Mouse (Mus musculus) hindlimb bud, embryonic 11.5 days (tissue): ENCODE data around the gene Ltv1.

Experiments
- DNase-seq: peaks from one replicate; pipeline ENCODE4 v3.0.0-alpha.2; 2012; ENCODE audit warnings: low read depth, low spot score; ENCODE audit errors: extremely low spot score

Ltv1 gene

DNA sequence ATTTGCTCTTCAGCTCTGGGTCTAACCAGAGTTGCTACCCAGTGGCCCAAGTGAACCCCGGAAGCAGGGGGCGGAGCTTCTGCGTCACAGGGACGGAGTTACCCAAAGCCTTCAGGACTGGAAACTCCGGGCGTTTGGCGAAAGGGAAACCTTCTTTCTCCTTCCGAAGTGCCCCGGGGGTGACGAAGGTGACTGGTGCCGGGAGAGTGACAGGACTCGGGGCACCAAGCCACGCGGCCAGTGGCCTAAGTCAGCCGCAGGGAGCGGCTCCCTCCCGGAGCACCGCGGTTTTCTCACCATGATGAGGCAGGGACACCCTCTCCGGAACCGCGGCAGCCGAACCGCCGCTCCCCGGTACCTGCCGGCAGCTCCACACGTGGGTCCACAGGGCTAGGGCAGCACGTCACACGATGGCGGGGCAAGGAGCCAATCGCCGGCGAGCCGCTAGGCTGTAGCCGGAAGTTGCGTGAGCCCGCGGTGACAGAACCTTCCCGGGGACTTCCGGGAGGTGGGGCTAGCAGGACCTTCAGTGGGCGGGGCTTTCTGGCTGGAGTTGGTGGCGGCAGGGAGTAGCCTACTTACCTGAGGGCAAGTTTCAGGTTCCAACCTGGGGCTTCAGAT lies at the start of gene Ltv1:
Gene Ltv1 (minus strand): TSS at position 438 of the 621 bp plus-strand sequence.
- DNase-seq: peak; percentile 63

GRCm38 (mm10) chr10:13240431-13240830 lies 47.5 kb upstream of the Ltv1 start:
- no peak for DNase-seq

GRCm38 (mm10) chr10:13238188-13238587 lies 45.2 kb upstream of the Ltv1 start:
- DNase-seq: no peak

GRCm38 (mm10) chr10:13236866-13237265 lies 43.9 kb upstream of the Ltv1 start:
- no peak for DNase-seq

DNA sequence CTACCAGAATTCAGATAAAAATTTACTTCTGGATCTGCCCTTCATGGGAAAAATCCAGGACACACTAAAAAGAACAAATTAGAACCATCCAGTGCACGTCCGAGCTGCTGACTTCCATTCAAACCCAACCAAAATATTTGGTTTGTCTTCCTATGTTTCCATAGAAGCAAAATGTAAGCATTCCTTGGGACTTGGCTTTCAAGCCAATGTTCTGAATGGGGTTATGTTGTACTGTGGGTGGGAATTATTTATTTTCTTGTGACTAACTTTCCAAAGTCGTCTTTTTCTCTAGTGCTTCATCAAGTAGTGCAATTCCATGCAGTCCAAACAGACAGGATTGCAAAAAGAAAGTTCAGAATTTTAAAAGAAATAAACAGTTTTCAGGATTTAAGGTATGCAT lies 41.5 kb upstream of the Ltv1 start:
- DNase-seq: no peak

- no peak for DNase-seq
Observed at GRCm38 (mm10) chr10:13233941-13234340, 41.0 kb upstream of the Ltv1 start.

- DNase-seq: no peak
Observed at GRCm38 (mm10) chr10:13233143-13233622, 40.2 kb upstream of the Ltv1 start.

- no peak for DNase-seq
Observed at GRCm38 (mm10) chr10:13232443-13233142, 39.6 kb upstream of the Ltv1 start.

- no peak for DNase-seq
Observed at GRCm38 (mm10) chr10:13230716-13231115, 37.7 kb upstream of the Ltv1 start.

DNA sequence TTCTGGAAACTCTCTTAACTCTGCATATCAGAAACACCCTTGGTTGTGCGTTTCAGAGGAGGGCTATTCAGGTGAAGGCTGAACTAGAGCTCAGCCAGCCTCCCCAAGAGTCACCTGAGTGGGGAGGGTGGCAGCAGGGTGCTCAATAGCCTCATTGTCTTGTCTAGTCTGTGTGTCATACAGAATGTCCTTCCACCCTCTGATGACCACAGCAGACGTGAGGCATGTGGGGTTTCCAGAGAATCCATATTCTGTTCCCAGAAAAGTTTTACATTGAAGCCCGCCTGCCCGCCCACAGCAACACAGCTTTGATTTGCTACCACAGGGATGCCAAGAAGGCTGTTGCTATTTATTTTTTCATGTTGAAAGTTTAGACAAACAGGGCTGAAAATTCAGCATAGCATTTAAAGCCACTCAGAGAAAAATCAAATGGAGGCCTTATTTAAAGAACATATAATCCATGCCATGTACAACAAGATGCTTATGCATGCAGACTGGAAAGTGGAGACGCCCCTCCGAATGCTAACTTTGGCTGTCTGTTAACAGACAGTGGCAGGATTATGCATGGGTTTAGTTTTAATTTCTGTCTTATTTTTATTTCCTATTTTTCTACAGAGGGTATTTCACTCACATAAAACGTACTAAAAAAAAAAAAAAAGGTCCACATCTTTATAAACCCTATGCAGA lies 32.6 kb upstream of the Ltv1 start:
- no peak for DNase-seq

- DNase-seq: no peak
Observed at GRCm38 (mm10) chr10:13222135-13222534, 29.2 kb upstream of the Ltv1 start.

DNA sequence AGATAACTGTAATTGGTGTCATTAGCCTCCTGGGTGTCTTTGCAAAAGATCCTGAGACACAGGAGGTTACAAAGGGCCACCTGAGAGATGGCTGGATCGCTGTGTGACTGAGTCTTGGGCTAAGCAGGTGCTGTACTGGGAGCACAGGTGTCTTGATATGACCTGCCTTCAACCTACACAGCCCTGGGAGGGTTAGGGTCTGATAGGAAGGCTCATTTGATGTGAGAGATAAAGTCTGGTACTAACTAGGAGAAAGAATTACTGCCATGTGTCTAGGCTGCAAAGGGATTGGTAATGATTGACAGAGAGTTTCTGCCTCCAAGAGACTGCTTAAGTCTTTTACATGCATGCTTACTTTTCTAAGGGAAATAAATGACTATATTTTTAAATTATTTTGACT lies 27.1 kb upstream of the Ltv1 start:
- no peak for DNase-seq

GRCm38 (mm10) chr10:13213956-13214355 lies 21.0 kb upstream of the Ltv1 start:
- no peak for DNase-seq

DNA sequence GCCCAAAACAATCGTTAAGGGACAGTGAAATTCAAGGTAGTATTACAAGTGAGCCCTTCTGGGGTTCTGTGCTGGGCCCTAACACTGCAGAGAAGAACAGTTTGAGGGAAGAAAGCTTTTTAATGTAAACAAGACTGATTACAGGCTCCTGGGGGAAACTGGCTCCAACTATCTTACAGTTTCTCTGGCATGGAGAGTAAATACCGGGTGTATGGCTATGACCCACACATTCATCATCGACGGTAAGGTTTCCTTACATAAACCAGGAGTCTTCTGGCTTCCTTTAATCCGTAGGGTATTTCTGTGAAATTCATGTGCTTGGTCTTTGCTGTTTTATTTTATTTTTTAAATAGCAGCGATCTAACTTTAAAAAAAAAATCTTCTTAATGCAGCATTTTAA lies 19.9 kb upstream of the Ltv1 start:
- no peak for DNase-seq

DNA sequence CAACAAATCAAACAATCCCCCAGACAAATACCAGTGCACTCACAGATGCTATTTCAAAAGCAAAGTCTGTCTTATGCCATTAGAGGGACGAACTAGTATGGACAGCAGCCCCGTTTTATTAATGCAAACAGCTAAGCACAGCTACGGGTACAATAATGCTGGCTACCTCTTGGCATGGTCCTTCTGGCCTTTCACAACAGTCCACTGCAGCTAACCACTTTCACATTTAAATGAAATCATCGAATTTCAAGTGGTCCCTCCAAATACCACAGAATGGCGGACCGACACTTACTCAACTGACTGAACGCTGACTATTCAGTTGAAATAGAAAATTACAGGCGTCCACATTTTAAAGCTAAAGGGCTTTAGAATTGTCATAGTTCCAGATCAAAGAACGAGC lies 19.4 kb upstream of the Ltv1 start:
- no peak for DNase-seq

DNA sequence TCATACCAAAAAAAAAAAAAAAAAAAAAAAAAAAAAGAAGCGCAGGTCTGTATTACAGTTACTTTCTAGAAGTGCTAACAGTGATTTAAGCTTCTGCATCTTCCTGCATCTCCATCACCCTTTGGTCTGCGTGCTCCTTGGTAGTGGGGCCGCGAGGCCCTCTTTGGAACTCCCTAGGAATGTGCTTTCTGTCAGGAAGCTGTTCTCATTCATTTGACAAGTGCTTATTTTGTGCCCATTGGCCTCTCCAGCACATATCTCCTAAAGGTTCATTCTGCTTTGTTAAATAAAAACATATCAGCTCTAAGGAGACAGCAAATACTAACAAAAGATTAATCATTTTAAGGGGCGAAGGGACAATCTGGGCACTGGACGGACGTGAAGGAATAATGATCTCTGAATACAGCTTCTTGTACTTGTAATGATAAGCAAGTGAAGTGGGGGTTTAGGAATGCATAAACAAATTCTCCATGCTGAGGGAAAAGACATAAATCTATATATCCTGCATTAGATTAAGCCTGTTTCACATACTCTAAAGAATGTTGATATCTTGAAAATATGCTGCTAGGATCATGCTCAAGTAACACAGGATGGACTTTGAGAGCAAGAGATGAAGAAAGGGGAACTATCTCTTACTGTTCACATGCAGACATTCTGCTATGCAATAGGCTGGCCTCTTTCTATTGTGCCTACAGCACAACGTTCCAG lies 17.1 kb upstream of the Ltv1 start:
- DNase-seq: no peak

DNA sequence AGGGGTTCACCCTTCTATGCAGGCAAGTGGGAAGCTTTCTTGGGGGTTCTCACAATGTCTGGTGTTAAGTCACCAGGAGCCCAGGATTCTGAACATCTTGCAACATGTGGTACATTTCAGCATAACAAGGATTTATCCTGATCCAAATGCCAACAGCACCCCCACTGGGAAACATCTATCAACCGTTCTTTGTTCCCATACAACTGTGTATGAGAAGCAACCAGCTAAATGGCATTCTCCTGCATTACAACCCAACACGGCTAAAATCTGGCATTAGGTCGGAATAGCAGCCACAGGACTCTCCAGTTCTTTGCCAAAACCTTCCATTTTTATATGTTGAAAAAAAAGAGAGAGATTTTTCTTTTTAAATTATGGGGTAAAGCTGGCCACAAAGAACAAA lies 16.5 kb upstream of the Ltv1 start:
- DNase-seq: no peak

DNA sequence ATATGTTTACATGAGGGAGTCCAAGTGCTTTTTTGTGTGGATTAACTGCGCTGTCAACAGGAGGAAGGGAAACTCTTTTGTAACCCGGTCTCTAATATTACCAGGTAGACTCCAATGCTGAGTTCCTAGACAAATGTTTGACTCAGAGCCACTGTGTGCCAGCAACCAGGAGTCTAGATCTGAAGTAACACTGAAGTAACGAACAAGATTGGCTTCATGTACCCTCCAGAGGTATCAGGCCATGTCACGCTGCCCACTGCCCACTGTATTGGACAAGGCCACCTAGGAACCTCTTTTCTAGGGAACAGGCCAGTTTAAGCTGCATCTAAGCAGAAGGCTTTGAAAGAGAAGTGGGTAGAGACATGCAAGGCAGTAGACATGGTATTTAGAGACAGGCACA lies 16.1 kb upstream of the Ltv1 start:
- DNase-seq: no peak

DNA sequence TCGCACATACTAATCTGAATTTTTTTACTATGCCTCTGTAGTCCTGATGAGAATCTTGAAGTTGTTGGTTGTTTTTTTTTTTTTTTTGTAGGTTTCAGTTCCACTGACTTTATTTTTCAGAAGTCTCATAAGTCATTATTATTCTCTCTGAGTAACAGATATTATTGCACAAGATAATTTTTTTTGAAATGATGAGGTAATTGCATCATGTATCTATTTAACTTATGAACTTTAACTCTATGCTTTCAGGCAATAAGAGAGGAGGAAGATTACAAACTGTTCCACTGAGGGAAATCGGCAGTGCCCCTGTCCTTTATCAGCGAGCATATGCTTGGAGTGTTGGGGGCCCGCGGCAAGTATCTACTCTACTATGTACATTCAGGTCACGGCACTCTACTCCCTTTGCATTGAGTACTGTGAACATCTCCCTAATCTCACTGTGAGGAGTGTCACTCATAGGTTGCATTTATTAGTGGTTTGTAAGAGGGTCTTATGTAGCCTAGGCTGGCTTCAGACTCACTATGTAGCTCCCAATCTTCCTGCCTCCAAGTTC lies 8.8 kb upstream of the Ltv1 start:
- DNase-seq: no peak

GRCm38 (mm10) chr10:13200862-13201261 lies 7.9 kb upstream of the Ltv1 start:
- no peak for DNase-seq

DNA sequence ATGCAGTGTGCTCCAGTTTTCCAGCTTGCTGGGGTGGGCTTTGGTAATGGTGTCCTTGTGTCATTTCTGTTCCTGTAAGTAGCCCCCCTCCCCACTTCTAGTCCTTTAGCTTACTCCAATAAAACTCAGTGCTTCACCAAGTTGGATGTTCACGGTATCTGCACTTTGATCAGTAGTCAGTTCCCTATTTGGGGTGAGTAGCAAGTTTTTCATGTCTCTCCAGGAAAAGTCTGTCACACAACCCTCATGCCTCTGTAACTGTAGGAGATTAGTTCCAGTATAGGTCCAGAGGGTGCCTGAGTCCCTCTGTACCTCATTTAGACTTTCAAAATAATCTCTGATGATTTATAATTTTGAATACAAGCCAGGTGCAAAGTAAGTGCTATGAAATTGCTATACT lies 6.3 kb upstream of the Ltv1 start:
- DNase-seq: no peak
